Mouse (Mus musculus): ENCODE data around the gene Ctnna3.

- TF ChIP-seq CTCF (IDR thresholded peaks at IDR 0.05; ENCODE audit: borderline replicate concordance, insufficient read depth, low read depth, low read length) (no peak), POLR2A (IDR thresholded peaks at IDR 0.05; ENCODE audit: borderline replicate concordance, insufficient read depth, low read length) (no peak)
Measured at GRCm38 (mm10) chr10:63781948-63782347, 352.1 kb downstream of the Ctnna3 start.
